Mouse (Mus musculus): ENCODE results near the gene Ifit3b. TPM values are rescaled to one million over a fixed set of nuclear protein-coding genes. Genes with fewer than 3 reads are reported as not detected.
"Not testable (repeated sequence)": the region's sequence is repeated elsewhere in the genome, so short reads cannot be mapped to it uniquely, and the experiment has no call there.

The Ifit3b gene
- polyA plus RNA-seq (2016; fragmentation: Nextera tagmentation; extraction: Ambion mirVana): 0.33 TPM in 1 of 2 replicates, not detected in the other

DNA sequence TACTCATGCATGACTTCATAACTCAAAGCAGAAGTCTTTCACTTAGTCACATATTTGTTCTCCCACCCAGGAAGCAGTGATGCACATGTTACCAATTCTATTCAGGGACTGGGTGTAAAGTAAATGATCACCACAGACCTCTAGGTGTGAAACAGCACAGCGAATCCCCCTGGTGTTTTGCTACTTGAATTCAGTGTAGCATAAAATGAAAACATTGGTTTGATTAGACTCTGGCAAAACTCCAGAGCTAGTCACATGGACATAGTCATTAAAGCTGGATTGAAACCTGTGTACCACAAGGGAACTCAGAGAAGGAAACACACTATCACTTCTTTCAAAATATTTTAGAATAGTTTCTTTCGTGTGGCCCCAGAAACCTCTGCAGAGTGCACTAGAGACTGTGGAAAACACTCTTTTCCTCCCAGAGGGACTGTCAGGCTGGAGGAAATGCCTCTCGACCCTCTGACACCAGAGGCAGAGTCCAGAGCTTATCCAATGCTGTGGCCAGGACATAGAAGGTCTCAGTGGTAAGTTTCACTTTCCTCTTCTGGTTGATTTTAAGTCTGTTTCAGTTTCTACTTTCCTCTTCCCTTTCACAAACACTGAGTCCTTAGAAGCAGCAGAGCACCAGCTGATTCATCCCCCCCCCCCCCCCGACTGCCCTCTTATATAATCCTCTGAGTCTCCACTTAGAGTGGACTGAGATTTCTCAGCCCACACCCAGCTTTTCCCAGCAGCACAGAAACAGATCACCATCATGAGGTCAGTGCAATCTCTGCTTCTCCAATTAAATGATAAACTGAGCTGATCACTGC, at the start of gene Ifit3b:
TSS of gene Ifit3b (plus strand) at position 734 of the 815 bp plus-strand sequence.
- not testable (repeated sequence) for H3K4me3 ChIP-seq; H3K9me3 ChIP-seq; H3K27me3 ChIP-seq; H3K27ac ChIP-seq; H3K4me2 ChIP-seq (replicated peaks); H3K36me3 ChIP-seq; H3K9ac ChIP-seq; H3K4me1 ChIP-seq
- ATAC-seq (ENCODE audit: insufficient number of reproducible peaks, insufficient read depth, low FRiP score, low TSS enrichment): peak; percentile 57
- 33% methylated on average over 4 of the region's 4 CpGs for WGBS

DNA sequence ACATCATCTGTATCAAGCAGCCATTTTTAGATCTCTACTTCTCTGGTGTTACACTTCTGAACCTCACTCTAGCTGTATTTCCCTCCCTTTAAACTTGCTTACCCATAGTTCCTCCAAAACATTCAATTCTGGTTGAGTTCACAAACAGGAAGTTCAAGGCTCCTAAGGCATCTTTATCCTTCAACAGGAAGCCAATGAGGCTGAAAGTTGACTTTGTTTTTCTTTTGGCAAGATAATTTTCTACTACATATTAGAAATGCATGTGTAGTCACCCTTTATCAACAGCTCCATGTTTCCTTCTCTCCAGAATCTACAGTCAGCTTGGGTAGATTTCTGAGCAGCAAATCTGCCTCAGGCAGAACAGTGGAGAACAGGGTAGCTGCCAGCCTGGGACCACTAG, 45.2 kb upstream of the Ifit3b start:
- Histone ChIP-seq H3K4me3 (no peak overlapping the region), H3K9ac (no peak overlapping the region), H3K4me2 (replicated peaks) (no peak overlapping the region), H3K27me3 (no peaks in the 10 kb centered on the region), H3K9me3 (no peaks in the 10 kb centered on the region), H3K4me1 (no peaks in the 10 kb centered on the region), H3K27ac (no peak overlapping the region), H3K36me3 (no peaks in the 10 kb centered on the region)
- no peak for ATAC-seq (ENCODE audit: insufficient number of reproducible peaks, insufficient read depth, low FRiP score, low TSS enrichment)

DNA sequence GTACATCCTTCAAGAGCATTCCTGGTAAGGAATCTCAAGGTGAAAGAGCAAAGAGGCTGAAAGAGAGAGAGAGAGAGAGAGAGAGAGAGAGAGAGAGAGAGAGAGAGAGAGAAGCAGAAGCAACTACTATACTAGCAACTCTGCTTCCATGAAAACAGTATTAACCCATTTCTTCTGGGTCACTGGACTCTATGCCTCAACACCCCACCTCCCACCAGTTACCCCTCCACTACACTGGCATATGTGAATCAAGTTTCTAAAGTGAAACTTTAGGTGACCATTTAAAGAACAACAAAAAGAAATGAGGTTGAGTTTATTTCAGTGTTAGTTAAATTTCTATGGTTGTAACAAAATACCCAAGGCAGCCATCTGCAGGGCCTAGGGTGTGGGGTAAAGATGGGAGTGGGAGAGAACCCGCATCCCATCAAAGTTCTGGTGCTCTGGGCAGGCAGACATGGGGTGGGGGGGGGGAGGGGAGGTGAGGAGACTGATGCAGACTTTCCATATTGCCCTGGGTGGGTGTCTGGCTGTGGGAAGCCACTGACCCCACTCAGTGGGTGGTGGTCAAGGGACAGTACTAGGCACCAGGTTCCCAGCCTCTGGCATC, 41.5 kb upstream of the Ifit3b start:
- Histone ChIP-seq H3K4me2 (replicated peaks) (no peak overlapping the region), H3K9me3 (no peaks in the 10 kb centered on the region), H3K4me3 (no peak overlapping the region), H3K27me3 (no peaks in the 10 kb centered on the region), H3K4me1 (no peaks in the 10 kb centered on the region), H3K27ac (no peak overlapping the region), H3K36me3 (no peaks in the 10 kb centered on the region), H3K9ac (no peak overlapping the region)
- 95% methylated on average over 1 of the region's 1 CpGs for WGBS
- ATAC-seq (ENCODE audit: insufficient number of reproducible peaks, insufficient read depth, low FRiP score, low TSS enrichment): no peak

DNA sequence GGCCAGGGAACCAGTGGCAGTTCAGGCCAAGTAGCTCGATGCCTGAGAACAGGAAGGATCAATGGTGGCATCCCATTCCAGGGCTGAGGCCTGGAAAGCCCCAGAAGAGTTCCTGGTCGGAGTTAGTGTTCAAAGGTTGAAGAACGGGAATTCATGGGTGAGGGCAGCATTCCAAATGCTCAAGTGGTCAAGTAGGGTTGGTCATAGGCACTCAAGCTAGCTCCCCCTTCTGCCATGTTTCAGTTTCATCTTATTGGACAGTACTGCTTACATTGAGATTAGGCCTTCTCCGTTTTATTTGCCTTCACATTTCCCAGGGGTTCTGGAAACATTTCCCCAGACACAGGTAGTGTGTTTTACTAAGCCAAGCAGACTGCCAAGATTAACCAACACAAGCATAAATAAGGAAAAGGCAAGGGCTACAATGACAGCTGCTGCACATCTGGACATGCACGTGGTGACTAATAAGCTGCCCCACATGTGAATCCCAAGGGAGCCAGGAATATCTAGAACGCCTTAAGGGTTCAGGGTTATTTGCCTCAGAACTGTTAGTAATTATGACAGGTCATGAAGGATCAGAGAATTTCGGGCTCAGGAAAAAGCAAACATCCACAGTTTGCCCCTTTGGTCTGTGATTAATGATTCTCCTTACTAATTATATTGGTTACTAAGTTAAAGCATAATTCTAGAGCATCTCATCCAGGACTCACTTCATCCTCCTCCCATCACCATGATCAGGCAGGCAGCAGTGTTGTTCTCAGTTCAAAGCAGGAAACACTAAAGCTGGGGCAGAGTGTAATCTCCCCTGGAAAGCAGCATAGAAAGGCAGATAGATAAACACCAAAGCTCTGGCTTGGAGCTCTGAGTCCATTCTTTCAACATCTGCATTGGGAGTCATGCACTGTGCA, 38.5 kb upstream of the Ifit3b start:
- no peak overlapping the region for H3K9ac ChIP-seq
- H3K4me3 ChIP-seq: no peak overlapping the region
- no peaks in the 10 kb centered on the region for H3K9me3 ChIP-seq
- no peak for ATAC-seq (ENCODE audit: insufficient number of reproducible peaks, insufficient read depth, low FRiP score, low TSS enrichment)
- no peak overlapping the region for H3K27ac ChIP-seq
- 50% methylated on average over 7 of the region's 7 CpGs for WGBS
- H3K36me3 ChIP-seq: no peaks in the 10 kb centered on the region
- H3K27me3 ChIP-seq: no peaks in the 10 kb centered on the region
- no peaks in the 10 kb centered on the region for H3K4me1 ChIP-seq
- no peak overlapping the region for H3K4me2 ChIP-seq (replicated peaks)

DNA sequence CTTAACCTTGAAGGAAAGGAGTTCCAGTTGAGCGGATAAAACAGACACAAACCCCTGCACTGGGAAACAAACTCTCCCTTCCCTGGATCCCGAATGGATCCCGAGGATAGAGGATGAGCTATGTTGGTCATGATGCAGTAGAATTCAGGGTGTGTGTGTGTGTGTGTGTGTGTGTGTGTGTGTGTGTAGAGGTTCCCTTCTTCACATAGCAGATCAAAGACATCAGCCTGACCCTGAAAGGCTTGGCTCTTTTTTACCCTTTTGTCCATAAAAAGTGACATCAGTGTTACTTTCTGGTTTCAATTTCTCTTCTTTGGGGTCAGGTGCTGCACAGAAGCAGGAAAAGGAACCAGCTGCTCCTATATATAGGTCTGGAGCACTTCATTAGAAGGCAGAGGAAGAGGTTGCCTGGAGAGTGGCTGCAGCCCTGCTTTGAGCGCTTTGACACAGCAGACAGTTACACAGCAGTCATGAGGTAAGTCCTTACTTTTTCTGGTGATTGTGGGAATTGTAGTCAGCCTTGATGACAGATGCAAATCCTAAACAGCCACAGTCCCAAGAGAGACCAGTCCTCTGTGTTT, 37.8 kb upstream of the Ifit3b start:
- Histone ChIP-seq H3K9ac (no peak overlapping the region), H3K9me3 (no peaks in the 10 kb centered on the region), H3K27me3 (no peaks in the 10 kb centered on the region), H3K27ac (no peak overlapping the region), H3K4me2 (replicated peaks) (no peak overlapping the region), H3K36me3 (no peaks in the 10 kb centered on the region), H3K4me1 (no peaks in the 10 kb centered on the region), H3K4me3 (no peak overlapping the region)
- no peak for ATAC-seq (ENCODE audit: insufficient number of reproducible peaks, insufficient read depth, low FRiP score, low TSS enrichment)
- WGBS: 73% methylated on average over 4 of the region's 4 CpGs

GRCm38 (mm10) chr19:34571080-34571479, 36.7 kb upstream of the Ifit3b start:
- Histone ChIP-seq H3K27ac (no peak overlapping the region), H3K9ac (no peak overlapping the region), H3K27me3 (no peaks in the 10 kb centered on the region), H3K4me2 (replicated peaks) (no peak overlapping the region), H3K4me3 (no peak overlapping the region), H3K36me3 (no peaks in the 10 kb centered on the region), H3K4me1 (no peaks in the 10 kb centered on the region), H3K9me3 (no peaks in the 10 kb centered on the region)
- WGBS: 72% methylated on average over 1 of the region's 1 CpGs
- ATAC-seq (ENCODE audit: insufficient number of reproducible peaks, insufficient read depth, low FRiP score, low TSS enrichment): no peak

GRCm38 (mm10) chr19:34573650-34574049, 34.1 kb upstream of the Ifit3b start:
- Histone ChIP-seq H3K27me3 (no peaks in the 10 kb centered on the region), H3K36me3 (no peaks in the 10 kb centered on the region), H3K27ac (no peak overlapping the region), H3K4me2 (replicated peaks) (no peak overlapping the region), H3K4me3 (no peak overlapping the region), H3K9ac (no peak overlapping the region), H3K4me1 (no peaks in the 10 kb centered on the region), H3K9me3 (no peaks in the 10 kb centered on the region)
- ATAC-seq (ENCODE audit: insufficient number of reproducible peaks, insufficient read depth, low FRiP score, low TSS enrichment): no peak
- 94% methylated on average over 5 of the region's 5 CpGs for WGBS

- Histone ChIP-seq H3K4me2 (replicated peaks) (no peak overlapping the region), H3K4me3 (no peak overlapping the region), H3K4me1 (no peaks in the 10 kb centered on the region), H3K27me3 (no peaks in the 10 kb centered on the region), H3K27ac (no peak overlapping the region), H3K36me3 (no peaks in the 10 kb centered on the region), H3K9ac (no peak overlapping the region), H3K9me3 (no peaks in the 10 kb centered on the region)
- 83% methylated on average over 1 of the region's 1 CpGs for WGBS
- ATAC-seq (ENCODE audit: insufficient number of reproducible peaks, insufficient read depth, low FRiP score, low TSS enrichment): no peak
Measured at GRCm38 (mm10) chr19:34577121-34577520, 30.6 kb upstream of the Ifit3b start.

DNA sequence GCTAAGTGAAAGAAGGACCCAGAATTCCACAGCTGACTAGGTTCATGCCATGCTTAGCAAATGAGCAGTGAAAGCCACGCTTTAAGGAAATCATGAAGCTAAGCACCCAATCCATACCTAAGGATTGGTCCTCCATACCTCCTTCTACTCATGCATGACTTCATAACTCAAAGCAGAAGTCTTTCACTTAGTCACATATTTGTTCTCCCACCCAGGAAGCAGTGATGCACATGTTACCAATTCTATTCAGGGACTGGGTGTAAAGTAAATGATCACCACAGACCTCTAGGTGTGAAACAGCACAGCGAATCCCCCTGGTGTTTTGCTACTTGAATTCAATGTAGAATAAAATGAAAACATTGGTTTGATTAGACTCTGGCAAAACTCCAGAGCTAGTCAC, 25.1 kb upstream of the Ifit3b start:
- H3K4me2 ChIP-seq (replicated peaks); H3K4me1 ChIP-seq; H3K27me3 ChIP-seq; H3K36me3 ChIP-seq; ATAC-seq (ENCODE audit: insufficient number of reproducible peaks, insufficient read depth, low FRiP score, low TSS enrichment); H3K9me3 ChIP-seq; H3K4me3 ChIP-seq; H3K9ac ChIP-seq; H3K27ac ChIP-seq: not testable (repeated sequence)
- WGBS: 80% methylated on average over 2 of the region's 2 CpGs

DNA sequence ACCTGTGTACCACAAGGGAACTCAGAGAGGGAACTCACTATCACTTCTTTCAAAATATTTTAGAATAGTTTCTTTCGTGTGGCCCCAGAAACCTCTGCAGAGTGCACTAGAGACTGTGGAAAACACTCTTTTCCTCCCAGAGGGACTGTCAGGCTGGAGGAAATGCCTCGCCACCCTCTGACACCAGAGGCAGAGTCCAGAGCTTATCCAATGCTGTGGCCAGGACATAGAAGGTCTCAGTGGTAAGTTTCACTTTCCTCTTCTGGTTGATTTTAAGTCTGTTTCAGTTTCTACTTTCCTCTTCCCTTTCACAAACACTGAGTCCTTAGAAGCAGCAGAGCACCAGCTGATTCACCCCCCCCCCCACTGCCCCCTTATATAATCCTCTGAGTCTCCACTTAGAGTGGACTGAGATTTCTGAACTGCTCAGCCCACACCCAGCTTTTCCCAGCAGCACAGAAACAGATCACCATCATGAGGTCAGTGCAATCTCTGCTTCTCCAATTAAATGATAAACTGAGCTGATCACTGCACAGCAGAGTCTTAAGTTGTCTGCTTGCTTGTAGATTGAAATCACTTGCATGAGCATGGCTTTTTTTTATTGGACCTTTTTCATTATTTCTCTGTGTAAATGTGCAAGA, 24.5 kb upstream of the Ifit3b start, which contains the start of gene Ifit3:
TSS of gene Ifit3 (plus strand) at position 406 of the 641 bp plus-strand sequence.
- not testable (repeated sequence) for H3K4me3 ChIP-seq; ATAC-seq (ENCODE audit: insufficient number of reproducible peaks, insufficient read depth, low FRiP score, low TSS enrichment); H3K36me3 ChIP-seq; H3K4me2 ChIP-seq (replicated peaks); H3K4me1 ChIP-seq; H3K9ac ChIP-seq; H3K27me3 ChIP-seq; H3K9me3 ChIP-seq; H3K27ac ChIP-seq
- WGBS: 37% methylated on average over 2 of the region's 2 CpGs

DNA sequence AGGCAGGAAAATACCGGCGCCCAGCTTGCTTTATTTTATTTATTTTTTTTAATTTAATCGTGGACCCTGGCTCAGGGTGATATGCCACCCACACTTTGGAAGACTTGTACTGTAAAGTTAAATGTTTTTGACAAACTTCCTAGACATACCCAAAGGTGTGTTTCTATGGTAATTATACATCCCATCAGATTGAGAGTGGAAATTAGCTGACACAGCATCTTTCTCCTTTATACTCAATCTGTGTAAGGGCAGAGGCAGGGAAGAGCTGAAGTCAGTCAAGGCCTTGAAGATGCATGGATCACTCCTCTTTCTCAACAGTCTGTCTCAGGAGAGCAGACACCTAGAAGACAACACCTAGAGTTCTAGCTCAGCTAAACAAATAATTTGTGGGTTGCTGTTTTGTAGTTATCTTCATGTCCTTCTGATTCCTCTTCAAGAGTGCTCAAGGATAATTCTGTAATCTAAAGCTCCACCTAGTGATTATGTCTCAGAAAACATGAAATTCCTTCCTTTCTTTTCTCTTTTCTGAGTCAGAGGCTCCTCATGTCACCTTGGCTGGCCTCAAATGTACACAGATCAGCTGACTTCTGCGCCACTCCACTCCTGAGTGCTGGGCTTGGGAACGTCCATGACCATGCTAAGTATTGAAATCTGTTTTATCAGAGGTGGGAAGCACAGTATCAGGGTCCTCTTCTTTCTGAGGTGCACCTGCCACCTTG, 21.9 kb upstream of the Ifit3b start:
- H3K9me3 ChIP-seq; H3K4me3 ChIP-seq; H3K27ac ChIP-seq; H3K27me3 ChIP-seq; H3K36me3 ChIP-seq; H3K4me1 ChIP-seq; H3K9ac ChIP-seq; H3K4me2 ChIP-seq (replicated peaks); ATAC-seq (ENCODE audit: insufficient number of reproducible peaks, insufficient read depth, low FRiP score, low TSS enrichment): not testable (repeated sequence)
- 73% methylated on average over 5 of the region's 5 CpGs for WGBS
